Mouse (Mus musculus) hindbrain, embryonic 14.5 days (tissue): ENCODE results near the gene Pdcl3. TPM values are rescaled to one million over a fixed set of nuclear protein-coding genes. Genes with fewer than 3 reads are reported as not detected.

ENCODE experiments used
- ATAC-seq: fragments of 200-750 bp; cut with Nextera tagmentation; 2 replicates; pipeline ENCODE4 v1.8.0; 2017; ENCODE audit warnings: moderate number of reproducible peaks, mild to moderate bottlenecking, moderate TSS enrichment, moderate library complexity; ENCODE audit not compliant: low FRiP score
- DNase-seq: peaks from one replicate; pipeline ENCODE4 v3.0.0-alpha.2; 2015; ENCODE audit warnings: low spot score
- H3K27ac ChIP-seq: fragments of 300-500 bp; sonication (generic); 2 replicates; pipeline ENCODE4 v1.5.1; 2014; ENCODE audit warnings: mild to moderate bottlenecking, moderate library complexity
- H3K27me3 ChIP-seq: fragments of 300-500 bp; sonication (generic); 2 replicates; pipeline ENCODE4 v1.6.1; 2014; ENCODE audit warnings: mild to moderate bottlenecking, low read length, mixed read lengths; ENCODE audit not compliant: control insufficient read depth, insufficient read depth
- H3K36me3 ChIP-seq: fragments of 300-500 bp; sonication (generic); replicated peaks from 2 replicates; pipeline ENCODE4 v1.6.1; 2014; ENCODE audit not compliant: control insufficient read depth, insufficient read depth
- H3K4me1 ChIP-seq: fragments of 300-500 bp; sonication (generic); replicated peaks from 2 replicates; pipeline ENCODE4 v1.6.1; 2014; ENCODE audit warnings: antibody characterized with exemption, low read length, mixed read lengths; ENCODE audit not compliant: control insufficient read depth, insufficient read depth
- H3K4me2 ChIP-seq: fragments of 300-500 bp; sonication (generic); replicated peaks from 2 replicates; pipeline ENCODE4 v1.6.1; 2014; ENCODE audit warnings: mild to moderate bottlenecking, moderate library complexity
- H3K4me3 ChIP-seq: fragments of 300-500 bp; sonication (generic); replicated peaks from 2 replicates; pipeline ENCODE4 v1.5.1; 2014; ENCODE audit warnings: mild to moderate bottlenecking, low read length
- H3K9ac ChIP-seq: fragments of 300-500 bp; sonication (generic); 2 replicates; pipeline ENCODE4 v1.6.1; 2014
- H3K9me3 ChIP-seq: fragments of 300-500 bp; sonication (generic); 2 replicates; pipeline ENCODE4 v1.6.1; 2016; ENCODE audit warnings: low read length; ENCODE audit not compliant: control insufficient read depth
- WGBS: fragments of 180-500 bp; shearing (Covaris S2); extraction: QIAGEN DNeasy Blood & Tissue Kit; methylation state at CpG from one replicate; pipeline ENCODE4 v1.1.7; 2014; 5-methylcytosine and 5-hydroxymethylcytosine counted together
- polyA plus RNA-seq: library from polyadenylated mRNA; unstranded; fragments of >200 nt; fragmentation: Nextera tagmentation; extraction: Ambion mirVana; gene quantifications from 2 replicates; pipeline ENCODE4 v1.2.1, GENCODE M21; 2014

The Pdcl3 gene
- polyA plus RNA-seq, 1 experiment from 2014 or later = 141 TPM

- Histone ChIP-seq H3K27me3 (no peaks in the 10 kb centered on the region), H3K9ac (peak overlapping the region; percentile 90), H3K36me3 (peaks cover 12% of the 10 kb centered on the region), H3K4me1 (peaks cover 11% of the 10 kb centered on the region), H3K27ac (peak overlapping the region; percentile 83), H3K4me2 (peak overlapping the region; percentile 91), H3K9me3 (no peaks in the 10 kb centered on the region), H3K4me3 (peak overlapping the region; percentile 92)
- peak; percentile 98 for ATAC-seq
- peak; percentile 96 for DNase-seq
- 7% methylated on average over 38 of the region's 38 CpGs for WGBS
These were observed 1.9 kb downstream of the Pdcl3 start for GRCm38 (mm10) chr1:38987080-38987864.

GRCm38 (mm10) chr1:38987865-38988211 lies 2.4 kb downstream of the Pdcl3 start:
- no peak for DNase-seq
- under 1% methylated on average over 25 of the region's 25 CpGs for WGBS
- ATAC-seq = peak; percentile 83

GRCm38 (mm10) chr1:38988357-38988756 lies 2.9 kb downstream of the Pdcl3 start:
- Histone ChIP-seq H3K4me2 (peak overlapping the region; percentile 91), H3K27ac (peak overlapping the region; percentile 82), H3K9ac (peak overlapping the region; percentile 90), H3K4me1 (peaks cover 11% of the 10 kb centered on the region), H3K9me3 (no peaks in the 10 kb centered on the region), H3K4me3 (peak overlapping the region; percentile 92), H3K36me3 (peaks cover 23% of the 10 kb centered on the region), H3K27me3 (no peaks in the 10 kb centered on the region)
- 36% methylated on average over 7 of the region's 7 CpGs for WGBS
- DNase-seq (no peak), ATAC-seq (no peak)

More at GRCm38 (mm10) chr1:38987865-38988211, 2.4 kb downstream of the Pdcl3 start:
- peak overlapping the region; percentile 92 for H3K4me3 ChIP-seq
- peak overlapping the region; percentile 90 for H3K9ac ChIP-seq
- peak overlapping the region; percentile 91 for H3K4me2 ChIP-seq
- H3K9me3 ChIP-seq = no peaks in the 10 kb centered on the region
- H3K27ac ChIP-seq = peak overlapping the region; percentile 82
- peaks cover 11% of the 10 kb centered on the region for H3K4me1 ChIP-seq
- peaks cover 18% of the 10 kb centered on the region for H3K36me3 ChIP-seq
- H3K27me3 ChIP-seq = no peaks in the 10 kb centered on the region

GRCm38 (mm10) chr1:38992365-38992764 lies 7.0 kb downstream of the Pdcl3 start:
- Histone ChIP-seq H3K9ac (no peak overlapping the region), H3K4me2 (no peak overlapping the region), H3K27me3 (no peaks in the 10 kb centered on the region), H3K27ac (no peak overlapping the region), H3K4me3 (no peak overlapping the region), H3K36me3 (peaks cover 61% of the 10 kb centered on the region), H3K4me1 (peaks cover 6% of the 10 kb centered on the region), H3K9me3 (no peaks in the 10 kb centered on the region)
- DNase-seq (no peak), ATAC-seq (no peak)
- 74% methylated on average over 3 of the region's 3 CpGs for WGBS

GRCm38 (mm10) chr1:39001106-39001505 lies 15.7 kb downstream of the Pdcl3 start:
- peaks cover 20% of the 10 kb centered on the region for H3K36me3 ChIP-seq
- H3K4me2 ChIP-seq = no peak overlapping the region
- H3K27ac ChIP-seq = no peak overlapping the region
- no peak overlapping the region for H3K4me3 ChIP-seq
- no peaks in the 10 kb centered on the region for H3K27me3 ChIP-seq
- H3K9me3 ChIP-seq = no peaks in the 10 kb centered on the region
- H3K9ac ChIP-seq = no peak overlapping the region
- ATAC-seq = peak; percentile 76; the same call in 1 of the 2 replicates
- peak; percentile 90 for DNase-seq
- H3K4me1 ChIP-seq = 0 out of 2 replicates have a peak, but pooled peaks cover 5% of the 10 kb centered on the region
- 20% methylated on average over 5 of the region's 5 CpGs for WGBS

- no peaks in the 10 kb centered on the region for H3K9me3 ChIP-seq
- H3K27me3 ChIP-seq = no peaks in the 10 kb centered on the region
- 45% methylated on average over 10 of the region's 10 CpGs for WGBS
- ATAC-seq (no peak), DNase-seq (no peak)
- no peak overlapping the region for H3K4me3 ChIP-seq
- H3K9ac ChIP-seq = no peak overlapping the region
- H3K27ac ChIP-seq = no peak overlapping the region
- no peak overlapping the region for H3K4me2 ChIP-seq
- no peaks in the 10 kb centered on the region for H3K36me3 ChIP-seq
- peaks cover 11% of the 10 kb centered on the region for H3K4me1 ChIP-seq
These were observed 20.4 kb downstream of the Pdcl3 start for GRCm38 (mm10) chr1:39005751-39006354.

- peaks cover 11% of the 10 kb centered on the region for H3K4me1 ChIP-seq
- WGBS = 45% methylated on average over 11 of the region's 11 CpGs
- H3K9me3 ChIP-seq = no peaks in the 10 kb centered on the region
- ATAC-seq = peak; percentile 65
- H3K36me3 ChIP-seq = no peaks in the 10 kb centered on the region
- no peak overlapping the region for H3K9ac ChIP-seq
- peak; percentile 48 for DNase-seq
- peak overlapping the region; percentile 57; the same call in 1 of the 2 replicates for H3K27ac ChIP-seq
- H3K27me3 ChIP-seq = no peaks in the 10 kb centered on the region
- H3K4me2 ChIP-seq = no peak overlapping the region
- H3K4me3 ChIP-seq = no peak overlapping the region
These were observed 21.7 kb downstream of the Pdcl3 start for GRCm38 (mm10) chr1:39006830-39007829.

- peak; percentile 92 for DNase-seq
- WGBS = 27% methylated on average over 12 of the region's 12 CpGs
- H3K36me3 ChIP-seq = no peaks in the 10 kb centered on the region
- peak; percentile 72; the same call in 1 of the 2 replicates for ATAC-seq
- no peak overlapping the region for H3K27ac ChIP-seq
- H3K9me3 ChIP-seq = no peaks in the 10 kb centered on the region
- no peak overlapping the region for H3K4me3 ChIP-seq
- H3K9ac ChIP-seq = no peak overlapping the region
- no peaks in the 10 kb centered on the region for H3K27me3 ChIP-seq
- H3K4me1 ChIP-seq = peaks cover 9% of the 10 kb centered on the region
- H3K4me2 ChIP-seq = no peak overlapping the region
These were observed 25.2 kb downstream of the Pdcl3 start for GRCm38 (mm10) chr1:39010583-39011021.
